Mouse (Mus musculus) small intestine, adult 10 weeks (tissue): Measurements from ENCODE around the gene Ssxa1. TPM values are rescaled to one million over a fixed set of nuclear protein-coding genes. Genes with fewer than 3 reads are reported as not detected.

Experiments used
- polyA plus RNA-seq: library from polyadenylated mRNA; stranded (reverse); fragments of 350-450 nt; fragmentation: Illumina TruSeq; extraction: RNeasy Lipid Tissue Mini Kit (QIAGEN cat#74804); gene quantifications from one replicate; pipeline ENCODE4 v1.2.3, GENCODE M21; 2014; ENCODE audit warnings: low replicate concordance

Gene Ssxa1
- not detected for polyA plus RNA-seq

GRCm38 (mm10) chrX:21115520-21115919 is at the start of gene Ssxa1:
Gene Ssxa1, plus strand, starts transcription at chrX:21115820.

DNA sequence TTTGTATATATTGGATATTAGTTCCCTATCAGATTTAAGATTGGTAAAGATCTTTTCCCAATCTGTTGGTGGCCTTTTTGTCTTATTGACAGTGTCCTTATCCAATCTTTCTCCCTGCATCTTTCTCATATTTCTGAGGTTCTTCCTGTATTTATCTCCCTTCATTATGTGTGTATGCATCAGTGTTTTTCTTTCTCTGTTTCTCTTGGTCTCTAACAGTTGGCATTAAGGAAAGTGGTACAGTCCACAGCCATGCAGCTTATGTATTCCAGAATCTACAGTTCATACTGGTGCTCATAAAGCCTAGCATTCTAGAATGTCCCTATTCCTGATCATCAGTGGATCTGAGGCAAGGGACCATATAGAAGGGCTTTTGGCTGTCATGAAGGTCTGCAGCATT is 47.5 kb upstream of the Ssxa1 start, which contains the start of gene Spaca5:
TSS of gene Spaca5 (plus strand) at position 301 of the 400 bp plus-strand sequence.

GRCm38 (mm10) chrX:21088983-21089866 is 26.4 kb upstream of the Ssxa1 start, which contains the start of gene Zfp300:
Gene Zfp300, minus strand, starts transcription at chrX:21089527.

Other genes starting within 250 kb of the Ssxa1 start
- gene Timp1, start 245.7 kb upstream of the Ssxa1 start, polyA plus RNA-seq: not detected
- 1.5 TPM for gene Syn1, start 194.8 kb upstream of the Ssxa1 start, polyA plus RNA-seq
- gene Cfp, start 184.3 kb upstream of the Ssxa1 start, polyA plus RNA-seq: 2.5 TPM
- 2.8 TPM for gene Elk1, start 165.2 kb upstream of the Ssxa1 start, polyA plus RNA-seq
- 17.9 TPM for gene Uxt, start 153.8 kb upstream of the Ssxa1 start, polyA plus RNA-seq
- 51.2 TPM for gene Zfp182, start 53.5 kb upstream of the Ssxa1 start, polyA plus RNA-seq
- not detected for gene Spaca5, start 47.4 kb upstream of the Ssxa1 start, polyA plus RNA-seq
- 0.74 TPM for gene Zfp300, start 26.3 kb upstream of the Ssxa1 start, polyA plus RNA-seq
- gene Gm21876, start 59.8 kb downstream of the Ssxa1 start, polyA plus RNA-seq: not detected